Mouse (Mus musculus) kidney, adult 2 months (tissue): Measurements from ENCODE around the gene Uqcrq. TPM values are rescaled to one million over a fixed set of nuclear protein-coding genes. Genes with fewer than 3 reads are reported as not detected.
"Not testable (repeated sequence)": the region's sequence is repeated elsewhere in the genome, so short reads cannot be mapped to it uniquely, and the experiment has no call there.

Experiments used
- DNase-seq: peaks from one replicate; pipeline ENCODE4 v3.0.0; 2021
- H3K27ac ChIP-seq: fragments of 200-500 bp; 2 replicates; pipeline ENCODE4 v1.5.1; 2012; ENCODE audit warnings: low read depth, low read length, control low read depth, inconsistent platforms; ENCODE audit not compliant: insufficient read depth
- H3K27me3 ChIP-seq: fragments of 200-500 bp; replicated peaks from 2 replicates; pipeline ENCODE4 v1.6.1; 2012; ENCODE audit warnings: mild to moderate bottlenecking, moderate library complexity, low read length, inconsistent platforms; ENCODE audit not compliant: control insufficient read depth, insufficient read depth
- H3K36me3 ChIP-seq: fragments of 200-500 bp; 2 replicates; pipeline ENCODE4 v1.6.1; 2012; ENCODE audit warnings: mild to moderate bottlenecking, moderate library complexity, low read length, inconsistent platforms; ENCODE audit not compliant: control insufficient read depth, insufficient read depth
- H3K4me1 ChIP-seq: fragments of 200-500 bp; 2 replicates; pipeline ENCODE4 v1.6.1; 2011; ENCODE audit warnings: low read length; ENCODE audit not compliant: control insufficient read depth, insufficient read depth
- H3K4me3 ChIP-seq: fragments of 200-500 bp; 2 replicates; pipeline ENCODE4 v1.5.1; 2011; ENCODE audit warnings: mild to moderate bottlenecking, low read depth, low read length, control low read depth; ENCODE audit not compliant: insufficient read depth
- CTCF ChIP-seq: fragments of 200-500 bp; conservative IDR thresholded peaks from 2 replicates; pipeline ENCODE4 v1.5.1; 2011; ENCODE audit warnings: low read depth, mild to moderate bottlenecking, control low read depth, low read length, moderate library complexity, mixed read lengths; ENCODE audit not compliant: insufficient read depth, insufficient read length
- POLR2A ChIP-seq: fragments of 200-500 bp; IDR thresholded peaks from one replicate; pipeline ENCODE4 v1.6.1; 2011; ENCODE audit warnings: low read depth, low read length, control low read depth
- WGBS: fragments of 180-500 bp; shearing (Covaris S2); methylation state at CpG from one replicate; pipeline ENCODE4 v1.1.7; 2018; 5-methylcytosine and 5-hydroxymethylcytosine counted together
- polyA plus RNA-seq: library from polyadenylated mRNA; depleted of rRNA; stranded (reverse); fragments of >200 nt; gene quantifications from 2 replicates; pipeline ENCODE4 v1.2.3, GENCODE M21; 2012

The Uqcrq gene
- polyA plus RNA-seq, 1 experiment = 1,200 TPM

DNA sequence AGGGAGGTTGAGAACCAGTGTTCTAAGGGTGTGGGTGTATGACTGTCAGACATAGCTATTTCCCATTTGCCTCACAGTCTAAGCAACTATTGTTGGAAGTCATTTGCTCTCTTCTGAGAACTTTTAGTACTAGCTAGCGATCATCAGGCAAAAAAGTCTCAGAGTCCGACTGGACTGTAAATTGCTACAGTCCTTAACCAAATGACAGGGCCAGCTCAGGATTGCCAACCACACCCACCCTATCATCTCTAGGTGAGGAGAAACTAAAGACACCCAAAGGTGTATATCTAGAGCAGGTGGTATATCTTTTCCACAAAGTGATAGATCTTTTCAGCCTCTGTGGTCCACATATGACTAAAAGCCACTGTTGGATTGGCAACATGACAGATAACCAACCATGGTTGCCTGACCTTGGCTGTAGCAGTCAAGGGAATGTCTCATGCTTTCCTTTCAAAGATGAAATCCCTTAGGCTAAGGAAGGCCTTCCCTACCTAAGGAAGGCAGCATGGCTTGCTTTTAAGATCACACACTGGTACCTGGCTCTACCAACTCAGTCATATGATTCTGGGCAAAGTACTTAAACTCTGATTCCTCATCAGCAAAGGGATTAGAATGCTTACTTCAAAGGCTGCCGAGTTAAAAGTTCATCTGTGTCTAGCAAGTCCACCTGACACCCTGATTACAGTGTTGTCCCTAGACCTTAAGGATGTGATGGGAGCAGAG, 2.5 kb downstream of the Uqcrq start:
- peak; percentile 56 for DNase-seq
- peaks cover 2% of the 10 kb centered on the region; the same call in 1 of the 2 replicates for H3K36me3 ChIP-seq
- H3K4me1 ChIP-seq = peaks cover 16% of the 10 kb centered on the region
- 74% methylated on average over 3 of the region's 3 CpGs for WGBS
- no peaks in the 10 kb centered on the region for H3K27me3 ChIP-seq
- TF ChIP-seq CTCF = no peak
- TF ChIP-seq POLR2A = no peak
- H3K27ac ChIP-seq = no peak overlapping the region
- H3K4me3 ChIP-seq = no peak overlapping the region

DNA sequence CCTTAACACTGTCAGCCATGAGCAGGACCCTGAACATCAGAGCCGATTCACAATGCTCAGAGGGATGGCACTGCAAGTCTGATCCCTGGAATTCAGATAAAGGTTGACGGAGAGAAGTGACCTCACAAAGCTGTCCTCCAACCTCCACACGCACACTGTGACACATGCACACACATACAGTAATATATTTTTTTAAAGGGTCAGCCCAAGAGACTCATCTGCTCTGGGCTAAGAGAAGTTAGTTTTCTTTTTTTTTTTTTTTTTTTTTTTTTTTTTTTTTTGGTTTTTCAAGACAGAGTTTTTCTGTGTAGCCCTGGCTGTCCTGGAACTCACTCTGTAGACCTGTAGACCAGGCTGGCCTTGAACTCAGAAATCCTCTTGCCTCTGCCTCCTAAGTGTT, 3.7 kb downstream of the Uqcrq start:
- DNase-seq, H3K4me3 ChIP-seq, H3K27me3 ChIP-seq, H3K36me3 ChIP-seq, H3K27ac ChIP-seq: not testable (repeated sequence)
- H3K4me1 ChIP-seq = peaks cover 18% of the 10 kb centered on the region
- WGBS = 88% methylated on average over 3 of the region's 3 CpGs

DNA sequence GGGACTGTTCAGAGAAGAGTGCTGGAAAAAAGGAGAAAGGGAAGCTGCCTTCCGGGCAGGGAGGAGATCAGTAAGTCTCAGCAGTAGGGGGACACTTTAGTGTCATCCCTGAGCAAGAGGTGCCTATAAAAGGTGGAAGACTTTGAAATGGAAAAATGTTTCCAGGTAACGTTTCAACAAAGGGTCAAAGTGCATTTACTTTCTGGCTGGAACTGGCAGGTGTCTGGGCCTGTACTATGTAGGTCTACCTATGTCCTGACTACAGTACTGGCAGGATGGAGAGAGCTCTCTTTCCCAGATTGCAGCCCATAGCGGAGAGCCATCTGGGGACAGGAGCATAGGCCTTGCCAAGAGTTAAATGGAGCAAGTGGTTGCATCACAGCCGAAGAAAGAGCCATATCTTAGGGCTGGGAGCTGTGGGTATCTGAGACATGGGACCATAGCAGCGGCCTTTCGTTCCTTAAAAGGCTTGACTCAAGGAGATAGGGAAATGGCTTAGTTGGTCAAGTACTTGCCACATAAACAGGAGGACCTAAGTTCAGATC, 4.8 kb downstream of the Uqcrq start:
- H3K4me1 ChIP-seq = peaks cover 13% of the 10 kb centered on the region
- no peak overlapping the region for H3K4me3 ChIP-seq
- no peaks in the 10 kb centered on the region for H3K27me3 ChIP-seq
- 80% methylated on average over 6 of the region's 6 CpGs for WGBS
- TF ChIP-seq POLR2A (no peak), CTCF (no peak)
- peaks cover 2% of the 10 kb centered on the region for H3K36me3 ChIP-seq
- no peak overlapping the region for H3K27ac ChIP-seq
- DNase-seq = peak; percentile 37

DNA sequence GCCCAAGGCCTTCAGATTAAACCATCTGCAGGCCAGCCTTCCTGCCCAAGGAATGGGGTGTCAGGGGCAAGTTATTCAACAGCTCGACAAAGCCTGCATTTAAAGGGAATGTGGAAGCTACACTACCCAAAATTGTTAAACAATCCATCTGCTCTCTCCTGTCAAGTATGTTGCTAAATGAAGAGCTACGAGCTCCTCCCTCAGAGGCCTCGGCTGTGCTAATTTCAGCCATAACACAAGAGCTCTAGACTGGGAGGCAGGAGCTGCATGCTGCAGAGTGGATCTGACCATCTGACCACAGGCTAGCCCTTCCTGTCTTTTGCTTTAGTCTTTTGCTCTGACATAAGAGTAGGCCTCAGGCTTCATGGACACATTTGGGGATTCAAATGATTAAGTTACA, 5.4 kb downstream of the Uqcrq start:
- DNase-seq = no peak

DNA sequence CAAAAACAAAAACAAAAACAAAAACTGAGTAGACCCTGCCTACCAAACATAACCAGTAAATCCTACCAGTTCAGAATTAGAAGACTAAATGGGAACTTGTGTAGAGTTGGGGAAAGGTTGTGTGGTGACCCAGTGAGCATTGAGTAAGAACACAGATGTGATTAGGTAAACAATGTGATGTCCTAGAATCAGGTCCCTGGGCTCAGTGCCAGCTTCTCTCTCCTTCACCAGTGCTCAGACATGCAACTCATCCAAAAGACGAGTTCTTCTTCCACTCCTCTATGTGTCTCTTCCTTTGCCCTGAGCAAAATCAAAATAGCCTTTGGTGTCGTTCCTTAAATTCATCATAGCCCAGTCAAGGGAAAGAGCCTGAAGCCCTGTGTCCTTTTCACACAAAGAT, 5.8 kb downstream of the Uqcrq start:
- 58% methylated on average over 2 of the region's 2 CpGs for WGBS
- DNase-seq = peak; percentile 24
- Histone ChIP-seq H3K27me3 (no peaks in the 10 kb centered on the region), H3K36me3 (peaks cover 2% of the 10 kb centered on the region), H3K4me1 (peaks cover 13% of the 10 kb centered on the region), H3K4me3 (no peak overlapping the region), H3K27ac (no peak overlapping the region)
- TF ChIP-seq POLR2A (no peak), CTCF (no peak)

More for the DNA sequence above, 5.4 kb downstream of the Uqcrq start:
- H3K4me1 ChIP-seq = peaks cover 13% of the 10 kb centered on the region
- WGBS = 54% methylated on average over 3 of the region's 3 CpGs
- TF ChIP-seq CTCF (no peak), POLR2A (no peak)
- no peak overlapping the region for H3K27ac ChIP-seq
- H3K4me3 ChIP-seq = no peak overlapping the region
- no peaks in the 10 kb centered on the region for H3K27me3 ChIP-seq
- H3K36me3 ChIP-seq = peaks cover 2% of the 10 kb centered on the region

DNA sequence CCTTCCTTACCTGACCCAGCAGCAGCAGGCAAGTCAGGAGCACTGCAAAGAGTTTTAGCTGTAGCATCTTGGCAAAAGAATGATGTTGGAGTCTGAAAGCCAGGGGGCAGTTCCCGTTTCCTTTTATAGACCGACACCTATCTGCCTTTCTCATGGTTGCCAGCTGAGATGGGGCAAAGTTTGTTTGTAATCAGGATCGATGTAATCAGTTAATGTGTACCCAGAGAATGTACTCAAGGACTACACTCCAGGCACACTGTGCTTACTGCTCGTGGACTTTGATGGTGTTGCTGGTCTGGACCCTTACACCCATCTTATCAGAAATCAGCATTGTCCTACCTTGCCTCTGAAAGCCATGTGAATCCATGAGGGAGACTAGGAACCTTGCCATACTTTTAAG, 7.6 kb downstream of the Uqcrq start, which contains the start of gene Leap2:
TSS of gene Leap2 (minus strand) at position 135 of the 400 bp plus-strand sequence.
- TF ChIP-seq CTCF (0 out of 2 replicates have a peak, but pooled peaks have one; percentile 3), POLR2A (no peak)
- WGBS = 41% methylated on average over 4 of the region's 4 CpGs
- peak; percentile 63 for DNase-seq
- Histone ChIP-seq H3K4me3 (no peak within 1 kb of the TSS), H3K27ac (no peak within 1 kb of the TSS), H3K36me3 (no peaks in the 10 kb centered on the region; the same call in none of the 2 replicates), H3K27me3 (no peaks in the 10 kb centered on the region), H3K4me1 (peaks cover 3% of the 10 kb centered on the region; the same call in 1 of the 2 replicates)

DNA sequence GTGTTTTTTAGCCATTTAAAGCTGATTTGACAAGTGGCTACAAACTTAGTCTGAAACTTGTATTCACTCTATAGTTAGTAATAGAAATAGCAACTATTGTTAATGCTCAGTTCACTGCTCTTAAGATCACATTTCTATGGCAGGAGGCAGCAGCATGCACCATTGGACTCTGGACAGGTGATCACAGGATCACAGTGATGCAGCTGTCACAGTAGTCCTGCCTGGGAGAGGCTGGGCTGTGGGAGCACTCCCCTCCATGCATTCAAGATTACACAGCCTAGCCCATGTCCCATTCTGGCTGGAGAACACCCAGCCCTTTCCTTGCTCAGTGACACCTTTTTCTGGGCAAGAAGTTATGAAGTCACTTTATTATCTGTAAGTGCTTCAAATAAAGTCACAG, 12.6 kb downstream of the Uqcrq start:
- peaks cover under 1% of the 10 kb centered on the region; the same call in 1 of the 2 replicates for H3K4me1 ChIP-seq
- H3K36me3 ChIP-seq = peaks cover 13% of the 10 kb centered on the region
- TF ChIP-seq CTCF (no peak), POLR2A (no peak)
- H3K4me3 ChIP-seq = no peak overlapping the region
- DNase-seq = no peak
- H3K27me3 ChIP-seq = no peaks in the 10 kb centered on the region
- H3K27ac ChIP-seq = no peak overlapping the region
